Mouse (Mus musculus) right cerebral cortex, adult 2 months (tissue): Measurements from ENCODE around the gene Mgat2.
"Not testable (repeated sequence)": the region's sequence is repeated elsewhere in the genome, so short reads cannot be mapped to it uniquely, and the experiment has no call there.

Experiments used
- DNase-seq, 2 experiments: peaks; one replicate each; pipeline ENCODE4 v3.0.0; 2021 to 2022; ENCODE audit warnings: low spot score in 2 of 2

Mgat2 gene

GRCm38 (mm10) chr12:69183583-69184308, at the start of gene Mgat2, which contains the start of gene Rpl36al:
Gene Mgat2 (plus strand): TSS chr12:69184157.
Gene Rpl36al (minus strand): TSS chr12:69184083.
- DNase-seq: peak; percentile 98 to 99

GRCm38 (mm10) chr12:69139201-69139600, 44.8 kb upstream of the Mgat2 start:
- DNase-seq: no peak

GRCm38 (mm10) chr12:69139841-69140240, 44.1 kb upstream of the Mgat2 start:
- DNase-seq: no peak

GRCm38 (mm10) chr12:69143460-69143859, 40.5 kb upstream of the Mgat2 start:
- no peak for DNase-seq

- DNase-seq: no peak
Measured at GRCm38 (mm10) chr12:69147166-69147735, 36.7 kb upstream of the Mgat2 start.

- no peak for DNase-seq
Measured at GRCm38 (mm10) chr12:69150049-69150448, 33.9 kb upstream of the Mgat2 start.

- no peak for DNase-seq
Measured at GRCm38 (mm10) chr12:69155923-69156322, 28.0 kb upstream of the Mgat2 start.

- no peak for DNase-seq
Measured at GRCm38 (mm10) chr12:69156436-69156835, 27.5 kb upstream of the Mgat2 start.

GRCm38 (mm10) chr12:69157107-69157506, 26.9 kb upstream of the Mgat2 start:
- DNase-seq: no peak

- no peak for DNase-seq
Measured at GRCm38 (mm10) chr12:69158366-69158764, 25.6 kb upstream of the Mgat2 start.

- peak; percentile 98 to 99 for DNase-seq
Measured at GRCm38 (mm10) chr12:69158765-69159577, 25.0 kb upstream of the Mgat2 start, which contains the start of gene Rps29. Gene Rps29 (minus strand): TSS chr12:69159186.

GRCm38 (mm10) chr12:69159578-69159940, 24.4 kb upstream of the Mgat2 start:
- peak in 1 of 2 experiments; percentile 27 for DNase-seq

GRCm38 (mm10) chr12:69160677-69161076, 23.3 kb upstream of the Mgat2 start:
- not testable (repeated sequence) for DNase-seq

GRCm38 (mm10) chr12:69163586-69163985, 20.4 kb upstream of the Mgat2 start:
- DNase-seq: not testable (repeated sequence)

GRCm38 (mm10) chr12:69164904-69165303, 19.1 kb upstream of the Mgat2 start:
- DNase-seq: no peak

- DNase-seq: not testable (repeated sequence)
Measured at GRCm38 (mm10) chr12:69166861-69167581, 16.9 kb upstream of the Mgat2 start.

GRCm38 (mm10) chr12:69167656-69168460, 16.1 kb upstream of the Mgat2 start:
- DNase-seq: no peak

GRCm38 (mm10) chr12:69168461-69169106, 15.4 kb upstream of the Mgat2 start, which contains the start of gene Lrr1:
Gene Lrr1 (plus strand): TSS chr12:69168814.
- peak; percentile 85 to 92 for DNase-seq

- DNase-seq: no peak
Measured at GRCm38 (mm10) chr12:69171307-69171706, 12.7 kb upstream of the Mgat2 start.

GRCm38 (mm10) chr12:69175975-69176374, 8.0 kb upstream of the Mgat2 start:
- no peak for DNase-seq
